Mouse (Mus musculus): ENCODE data around the gene Syne2. TPM values are rescaled to one million over a fixed set of nuclear protein-coding genes. Genes with fewer than 3 reads are reported as not detected.

The Syne2 gene
- polyA plus RNA-seq, 1 experiment = not detected

DNA sequence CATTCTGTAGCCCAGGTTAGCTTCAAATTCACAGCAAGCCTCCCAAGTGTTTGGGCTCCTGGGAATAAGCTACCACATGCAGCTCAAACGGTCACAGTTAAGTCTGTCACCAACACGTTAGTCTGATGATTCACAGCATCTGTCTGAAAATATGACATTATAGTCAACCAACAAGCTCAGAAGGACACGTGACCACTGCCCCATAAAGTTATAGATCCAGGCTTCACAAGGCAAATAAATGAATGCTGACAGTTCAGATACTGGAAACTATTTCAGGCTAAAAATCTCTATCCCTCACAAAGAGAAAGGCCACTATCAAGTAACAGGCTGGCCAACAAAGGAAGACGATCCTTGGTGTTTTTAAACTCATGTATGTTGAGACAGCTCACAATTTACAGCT lies 298.6 kb downstream of the Syne2 start:
- no peak for TF ChIP-seq GATA1 (IDR thresholded peaks at IDR 0.05; ENCODE audit: low read length)

DNA sequence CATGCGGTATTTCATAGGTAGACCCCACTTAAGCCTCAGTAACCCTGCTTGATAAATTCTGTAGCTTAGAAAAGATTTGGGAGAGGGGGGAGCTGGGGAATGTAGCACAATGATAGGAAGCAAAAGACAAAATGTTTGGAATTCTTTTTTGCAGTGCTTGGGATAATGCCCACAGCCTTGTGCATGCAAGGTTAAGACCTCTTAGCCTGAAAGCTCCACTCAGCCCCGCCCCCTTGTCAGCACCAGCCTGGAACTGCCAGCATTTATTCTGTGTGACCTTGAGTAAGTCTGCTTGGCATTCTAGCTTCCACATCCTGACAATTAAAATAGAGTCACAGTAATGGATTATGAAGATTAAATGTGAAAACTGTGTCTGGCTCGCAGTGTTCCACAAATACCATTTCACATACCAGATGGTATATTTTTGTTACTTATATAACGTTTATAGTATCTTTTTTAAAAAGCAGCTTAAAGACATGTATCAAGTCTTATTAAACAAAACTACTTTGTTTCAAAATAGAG lies 299.8 kb downstream of the Syne2 start:
- no peak for TF ChIP-seq GATA1 (IDR thresholded peaks at IDR 0.05; ENCODE audit: low read length)

DNA sequence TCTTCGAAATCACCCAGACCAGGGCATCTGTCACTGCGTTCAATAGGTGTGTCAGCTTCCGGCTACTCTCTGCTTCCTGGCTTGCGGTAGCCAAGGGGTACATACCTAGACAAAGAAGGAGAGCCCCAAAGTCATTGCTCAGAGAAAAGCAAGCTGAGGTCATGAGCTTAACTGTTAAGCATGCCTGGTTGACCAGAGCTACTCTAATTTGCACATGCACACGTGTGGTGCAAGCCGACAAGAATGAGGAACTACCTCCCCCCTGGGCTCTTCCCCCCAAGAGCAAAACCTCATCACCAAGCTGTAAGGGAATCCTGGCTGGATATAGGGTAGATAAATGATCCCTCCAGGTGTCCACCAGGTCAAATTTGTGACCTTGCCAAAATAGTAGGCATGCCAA lies 305.3 kb downstream of the Syne2 start:
- no peak for TF ChIP-seq GATA1 (IDR thresholded peaks at IDR 0.05; ENCODE audit: low read length)

DNA sequence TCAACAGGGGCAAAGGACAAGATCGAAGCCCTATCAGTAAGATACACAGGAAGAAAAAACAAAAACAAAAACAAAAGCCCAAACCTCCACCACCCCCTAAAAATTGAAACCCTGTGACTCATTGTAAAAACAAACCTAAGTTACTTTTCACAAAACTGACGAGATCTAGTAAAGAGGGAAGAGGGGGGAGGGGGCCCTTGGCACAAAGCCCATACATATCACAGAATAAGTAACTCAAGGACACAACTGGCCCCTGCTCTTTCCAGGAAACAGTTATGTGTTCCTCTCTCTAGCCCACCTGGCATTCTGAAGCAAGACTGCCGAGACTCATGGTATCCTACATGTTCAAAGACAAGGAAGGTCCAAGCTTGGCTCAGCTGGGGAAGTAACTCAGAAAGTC lies 310.4 kb downstream of the Syne2 start:
- TF ChIP-seq GATA1 (IDR thresholded peaks at IDR 0.05; ENCODE audit: low read length) = no peak

DNA sequence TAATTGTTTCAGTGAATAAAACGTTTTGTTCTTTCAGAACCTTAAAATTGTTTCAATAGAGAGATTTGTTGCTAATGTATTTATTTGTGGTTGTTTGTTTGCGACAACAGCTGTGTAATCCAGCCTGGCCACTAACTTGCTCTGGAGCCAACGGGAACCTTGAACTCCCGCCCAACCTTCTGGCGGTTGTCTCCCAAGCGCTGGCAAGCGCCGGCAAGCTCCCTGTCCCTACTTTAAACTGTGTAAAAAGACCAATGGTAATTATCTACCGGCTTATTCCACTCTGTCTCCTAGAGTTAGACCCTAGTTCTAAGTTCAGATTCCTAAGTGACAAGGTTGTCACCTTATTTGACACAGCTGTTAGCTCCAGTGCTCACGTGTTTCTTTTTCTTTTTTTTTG lies 310.9 kb downstream of the Syne2 start:
- TF ChIP-seq GATA1 (IDR thresholded peaks at IDR 0.05; ENCODE audit: low read length) = no peak

DNA sequence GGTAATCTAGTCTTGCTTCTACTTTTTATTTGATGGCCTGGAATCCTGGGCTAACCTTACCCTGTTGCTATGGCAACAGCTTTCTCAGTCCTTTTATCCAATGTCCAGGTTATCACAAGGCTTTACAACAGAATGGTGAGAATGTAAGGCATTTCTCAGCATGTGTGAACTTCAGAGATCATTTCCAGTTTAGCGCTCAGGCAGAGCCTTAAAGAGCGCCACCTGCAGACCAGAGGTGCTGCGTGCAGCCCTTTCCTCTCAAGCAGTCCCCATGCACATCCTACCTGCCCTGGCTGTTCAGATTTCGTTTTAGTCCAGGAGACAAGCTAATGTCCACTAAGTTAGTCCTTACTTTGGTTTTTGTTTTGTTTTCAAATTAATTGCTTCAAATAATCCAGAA lies 312.3 kb downstream of the Syne2 start:
- no peak for TF ChIP-seq GATA1 (IDR thresholded peaks at IDR 0.05; ENCODE audit: low read length)

DNA sequence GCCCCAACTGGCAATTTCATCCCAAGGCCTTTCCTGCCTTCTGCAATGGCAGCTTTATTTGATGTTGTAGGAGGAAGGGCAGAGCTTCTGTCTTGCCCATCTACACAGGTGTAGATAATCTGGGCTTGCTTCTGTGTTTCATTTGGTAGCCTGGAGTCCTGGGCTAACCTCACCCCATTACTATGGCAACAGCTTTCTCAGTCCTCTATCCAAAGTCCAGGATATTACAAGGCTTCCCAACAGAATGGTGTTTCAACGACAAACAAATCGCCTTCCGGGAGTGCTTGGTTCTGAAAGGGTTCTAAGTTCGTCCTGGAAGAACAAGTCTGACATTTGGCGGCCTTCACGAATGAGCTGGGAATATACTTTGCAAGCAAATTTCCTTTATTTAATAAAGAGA lies 313.0 kb downstream of the Syne2 start:
- TF ChIP-seq GATA1 (IDR thresholded peaks at IDR 0.05; ENCODE audit: low read length) = no peak

DNA sequence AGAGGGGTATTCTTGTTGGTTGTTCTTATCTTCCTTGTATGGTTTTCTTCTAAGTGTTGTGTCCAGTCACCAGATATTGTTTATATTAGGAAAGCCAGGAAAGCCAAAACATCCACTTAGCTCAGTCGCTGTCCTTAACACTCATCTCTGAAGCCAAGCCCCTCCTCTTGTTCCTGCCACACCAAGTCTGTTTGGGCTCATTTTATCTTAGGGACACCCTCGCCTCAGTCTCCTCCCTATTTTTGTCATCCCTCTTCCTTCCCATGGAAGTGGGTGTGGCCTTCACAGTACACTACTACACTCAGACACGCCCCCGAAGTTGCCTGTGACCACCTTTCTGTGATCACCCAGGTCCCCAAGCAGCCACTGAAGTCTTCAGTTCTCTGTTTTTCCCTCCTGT lies 314.7 kb downstream of the Syne2 start:
- no peak for TF ChIP-seq GATA1 (IDR thresholded peaks at IDR 0.05; ENCODE audit: low read length)

DNA sequence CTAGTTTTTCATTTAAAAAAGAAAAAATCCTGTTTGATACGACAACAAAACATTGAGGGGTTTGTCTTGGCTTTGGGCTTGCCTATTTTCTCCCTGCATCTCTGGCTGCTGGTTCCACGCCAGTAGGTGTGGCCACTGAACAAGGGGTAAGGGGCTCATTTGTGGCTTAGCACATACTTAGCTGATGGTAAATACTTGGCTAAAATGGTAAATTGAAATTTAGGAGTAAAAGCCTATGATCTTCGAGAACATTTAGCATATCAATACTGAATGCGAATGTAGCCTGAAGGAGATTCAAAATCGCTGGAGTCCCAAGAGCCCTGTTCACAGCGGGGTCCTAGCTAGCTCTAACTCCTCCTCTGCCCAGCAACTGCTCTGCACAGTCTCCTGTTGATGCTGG lies 318.8 kb downstream of the Syne2 start:
- no peak for TF ChIP-seq GATA1 (IDR thresholded peaks at IDR 0.05; ENCODE audit: low read length)

Other genes with a start within 250 kb of the Syne2 start
- gene Ppp2r5e, start 221.9 kb upstream of the Syne2 start, polyA plus RNA-seq (2012) = 92.8 and 114 TPM in 2 replicates
- gene Wdr89, start 148.6 kb upstream of the Syne2 start, polyA plus RNA-seq (2012) = 4.0 and 8.8 TPM in 2 replicates
- gene Sgpp1, start 82.4 kb upstream of the Syne2 start, polyA plus RNA-seq (2012) = 17.1 and 20.8 TPM in 2 replicates